ENCODE assay signal across 7 mouse cellular contexts in genomic region chr11:106677910-106678591, GRCm38 (mm10).
DNase-seq lines count a peak whose midpoint lies in the region; ATAC-seq lines count a peak whose summit lies in the region.

No protein-coding gene starts in this region.

- DNase-seq in NIH3T3 (ENCODE audit: low read depth), result peak; percentile 73
- peak; percentile 42 to 68 for DNase-seq in adrenal gland, postnatal 4 days (ENCODE audit: low spot score in 2 of 2)
- DNase-seq in frontal cortex, postnatal 36 days (ENCODE audit: low spot score in 2 of 2), result peak; percentile 68 to 77
- peak; percentile 97 for DNase-seq in heart, postnatal 4 days
- peak; percentile 56 to 78 for DNase-seq in left cerebral cortex, postnatal 25 days (ENCODE audit: low spot score in 2 of 2)
- peak; percentile 80 for DNase-seq in right cerebral cortex, postnatal 4 days

- ATAC-seq in erythroid progenitor cell, adult 5-6 weeks (replicated peaks; ENCODE audit: low FRiP score, poor library complexity, severe bottlenecking), result no peak

- intact Hi-C loops in left cerebral cortex, postnatal 25 days (cut with DNase I), result no loop called here
